Mouse (Mus musculus): ENCODE results near the gene Oas1d. TPM values are rescaled to one million over a fixed set of nuclear protein-coding genes. Genes with fewer than 3 reads are reported as not detected.
"Not testable (repeated sequence)": the region's sequence is repeated elsewhere in the genome, so short reads cannot be mapped to it uniquely, and the experiment has no call there.

Oas1d gene
- not detected in 2 replicates for polyA plus RNA-seq (2012; rRNA removed)

GRCm38 (mm10) chr5:120914204-120914603, at the start of gene Oas1d:
TSS of gene Oas1d (plus strand) at chr5:120914536.
- not testable (repeated sequence) for DNase-seq (ENCODE audit: low spot score)

- DNase-seq (ENCODE audit: low spot score) = no peak
Observed at GRCm38 (mm10) chr5:120865336-120865860, 48.9 kb upstream of the Oas1d start.

GRCm38 (mm10) chr5:120869436-120870015, 44.8 kb upstream of the Oas1d start:
- DNase-seq (ENCODE audit: low spot score) = no peak

GRCm38 (mm10) chr5:120870081-120870480, 44.3 kb upstream of the Oas1d start:
- DNase-seq (ENCODE audit: low spot score) = no peak

DNA sequence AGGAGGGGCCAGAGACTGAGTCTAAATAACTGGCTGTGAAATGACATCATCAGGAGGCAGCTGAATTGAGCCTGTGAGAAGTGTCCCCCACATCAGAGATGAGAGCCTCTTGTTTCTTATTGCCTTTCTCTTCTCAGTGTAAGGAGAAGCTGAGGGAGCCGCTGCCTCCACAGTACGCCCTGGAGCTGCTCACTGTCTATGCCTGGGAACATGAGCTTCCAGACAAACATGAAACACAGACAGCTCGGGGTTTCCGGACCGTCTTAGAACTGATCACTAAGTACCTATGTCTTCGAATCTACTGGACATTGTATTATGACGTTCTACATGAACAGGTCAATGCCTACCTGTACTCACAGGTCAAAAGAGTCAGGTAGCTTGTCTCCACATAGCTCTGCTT, 43.6 kb upstream of the Oas1d start:
- no peak for DNase-seq (ENCODE audit: low spot score)

- no peak for DNase-seq (ENCODE audit: low spot score)
Observed at GRCm38 (mm10) chr5:120871469-120871868, 42.9 kb upstream of the Oas1d start.

GRCm38 (mm10) chr5:120876839-120877238, 37.5 kb upstream of the Oas1d start:
- DNase-seq (ENCODE audit: low spot score) = not testable (repeated sequence)

DNA sequence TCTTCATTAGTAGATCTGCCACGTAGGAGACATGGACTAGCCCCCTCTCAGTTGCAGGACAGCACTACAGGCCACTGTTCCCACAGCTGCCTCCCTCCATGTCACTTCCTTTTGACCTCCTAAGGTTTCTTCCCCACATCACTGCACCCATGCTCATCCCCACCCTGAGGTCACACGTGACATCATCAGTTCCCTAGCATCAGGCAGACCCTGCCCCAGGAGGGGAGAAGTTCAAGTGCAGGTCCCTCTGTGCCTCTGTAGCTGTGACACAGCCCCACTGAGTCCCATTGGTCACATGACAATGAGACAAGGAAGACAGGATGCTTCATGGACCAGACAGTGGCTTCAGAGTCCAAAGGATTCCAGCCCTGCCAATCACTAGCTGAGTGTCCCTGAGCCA, 36.9 kb upstream of the Oas1d start:
- not testable (repeated sequence) for DNase-seq (ENCODE audit: low spot score)

DNA sequence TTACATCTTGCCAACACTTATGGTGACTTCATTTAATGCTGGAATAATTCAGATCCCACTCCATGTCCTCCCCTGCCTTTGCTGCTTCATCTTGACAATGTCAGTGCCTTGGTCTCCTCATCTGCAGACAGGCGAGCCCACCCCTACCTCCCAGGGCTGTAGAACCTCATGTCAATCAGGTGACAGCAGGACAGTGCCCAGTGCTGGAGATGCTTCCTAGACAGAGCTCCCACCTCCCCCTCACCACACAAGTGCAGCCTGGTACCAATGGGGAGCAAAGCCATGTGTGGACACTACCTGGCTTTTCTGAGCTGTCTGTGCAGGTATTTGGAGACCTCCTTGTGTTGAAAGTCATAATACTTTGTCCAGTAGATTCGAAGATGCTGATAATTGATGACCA, 35.5 kb upstream of the Oas1d start:
- not testable (repeated sequence) for DNase-seq (ENCODE audit: low spot score)

DNA sequence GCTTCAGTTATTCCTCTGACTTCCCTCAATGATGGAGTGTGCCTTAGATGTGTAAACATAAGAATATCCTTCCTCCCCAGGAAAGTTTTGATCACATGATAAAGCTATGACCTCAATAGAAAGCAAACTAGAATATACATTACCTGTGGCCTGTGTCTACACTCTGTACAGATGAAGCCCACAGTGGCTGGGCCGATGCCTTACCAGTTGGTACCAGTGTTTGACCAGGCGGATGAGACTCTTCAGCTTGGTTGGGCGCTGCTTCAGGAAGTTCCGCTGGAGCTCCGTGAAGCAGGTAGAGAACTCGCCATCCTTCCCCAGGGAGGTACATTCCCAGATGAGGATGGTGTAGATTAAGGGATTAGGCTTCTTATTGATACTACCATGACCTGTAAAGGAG, 32.7 kb upstream of the Oas1d start:
- not testable (repeated sequence) for DNase-seq (ENCODE audit: low spot score)

GRCm38 (mm10) chr5:120887413-120887812, 26.9 kb upstream of the Oas1d start, which contains the start of gene Oas1g:
TSS of gene Oas1g (minus strand) at chr5:120887613.
- DNase-seq (ENCODE audit: low spot score) = not testable (repeated sequence)

DNA sequence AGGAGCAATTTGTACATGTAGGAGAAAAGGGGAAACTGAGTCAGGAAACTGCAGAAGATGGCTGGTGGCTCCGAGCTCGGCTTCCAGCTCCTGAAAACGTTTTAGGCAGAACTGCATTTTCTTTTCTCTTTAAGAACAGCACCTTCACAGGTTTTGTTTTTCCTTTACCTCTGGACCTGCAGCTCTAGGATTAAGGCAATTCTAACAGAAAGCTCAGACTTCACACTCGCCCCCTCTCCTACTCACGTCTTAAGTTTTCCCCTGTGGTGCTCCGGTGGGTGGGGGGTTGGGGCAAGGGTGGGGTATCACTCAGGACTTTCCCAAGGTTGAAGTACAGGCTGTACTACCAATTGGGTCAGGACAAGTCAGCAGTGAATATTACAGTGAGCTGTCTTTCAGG, 26.5 kb upstream of the Oas1d start:
- no peak for DNase-seq (ENCODE audit: low spot score)

GRCm38 (mm10) chr5:120888294-120888815, 26.0 kb upstream of the Oas1d start:
- DNase-seq (ENCODE audit: low spot score) = not testable (repeated sequence)

GRCm38 (mm10) chr5:120890026-120890425, 24.3 kb upstream of the Oas1d start:
- no peak for DNase-seq (ENCODE audit: low spot score)

DNA sequence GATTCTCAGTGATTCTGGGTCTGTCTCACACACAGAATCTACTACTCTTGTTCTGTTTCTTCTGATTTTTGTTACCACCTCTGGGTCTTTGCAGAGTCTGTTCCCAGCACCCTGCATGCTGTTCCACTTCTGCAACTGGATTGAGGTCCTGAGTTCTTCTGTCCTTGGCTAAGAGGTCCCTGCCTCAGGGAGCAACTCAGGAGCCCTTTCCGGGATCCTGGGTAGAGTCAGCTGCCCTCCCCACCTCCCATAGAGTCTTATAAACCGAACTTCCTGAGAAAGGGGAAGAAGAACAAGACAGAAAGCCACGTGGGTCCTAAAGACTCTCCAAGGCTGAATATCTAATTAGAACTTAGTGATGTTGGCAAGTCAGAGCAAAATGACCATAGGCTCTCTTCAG, 23.3 kb upstream of the Oas1d start:
- no peak for DNase-seq (ENCODE audit: low spot score)

- DNase-seq (ENCODE audit: low spot score) = not testable (repeated sequence)
Observed at GRCm38 (mm10) chr5:120891566-120892242, 22.6 kb upstream of the Oas1d start.

- no peak for DNase-seq (ENCODE audit: low spot score)
Observed at GRCm38 (mm10) chr5:120892243-120892660, 22.1 kb upstream of the Oas1d start.

DNA sequence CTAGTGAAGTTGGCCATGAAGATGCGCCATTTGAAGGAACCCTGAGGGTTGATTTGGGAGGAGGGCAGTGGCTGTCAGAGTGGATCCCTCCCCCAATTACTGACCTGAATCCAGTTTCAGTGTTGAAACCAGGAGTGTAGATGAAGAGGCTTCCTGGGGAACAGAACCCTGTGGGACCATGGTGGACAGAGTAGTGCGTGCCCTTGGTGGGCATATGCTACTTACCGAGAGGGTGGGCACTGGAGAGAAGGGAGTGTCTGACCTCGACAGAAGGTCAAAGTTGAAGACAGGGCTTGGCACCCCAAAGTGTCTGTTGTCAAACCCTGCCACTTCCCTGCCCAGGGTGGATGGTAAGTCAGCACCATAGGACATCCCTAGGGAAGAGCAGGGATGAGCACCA, 20.5 kb upstream of the Oas1d start:
- DNase-seq (ENCODE audit: low spot score) = not testable (repeated sequence)

GRCm38 (mm10) chr5:120894692-120895091, 19.6 kb upstream of the Oas1d start:
- DNase-seq (ENCODE audit: low spot score) = not testable (repeated sequence)

- no peak for DNase-seq (ENCODE audit: low spot score)
Observed at GRCm38 (mm10) chr5:120895231-120895900, 19.0 kb upstream of the Oas1d start.

- no peak for DNase-seq (ENCODE audit: low spot score)
Observed at GRCm38 (mm10) chr5:120898307-120898706, 16.0 kb upstream of the Oas1d start.

GRCm38 (mm10) chr5:120898726-120899125, 15.6 kb upstream of the Oas1d start:
- no peak for DNase-seq (ENCODE audit: low spot score)

Measured in urinary bladder, adult 2 months (tissue).